Comparison of ENCODE assay signal across 11 mouse cellular contexts in genomic region chr9:50414796-50415340, GRCm38 (mm10).
DNase-seq lines count a peak whose midpoint lies in the region; ATAC-seq and TF ChIP-seq lines count a peak whose summit lies in the region.
"Had no signal": no experiment of that assay in that cellular context is flagged by ENCODE, and none has a peak within 500 bp of the region (broad histone marks: within the 10 kb centered on the region; RNA-seq: fewer than 3 reads in every experiment).

No protein-coding gene starts in this region.

- no peak overlapping the region for H3K27ac ChIP-seq in intestine, postnatal 0 days (ENCODE audit: low read depth, low read length)
- H3K27ac ChIP-seq: embryonic facial prominence, embryonic 15.5 days; limb, embryonic 12.5 days had no signal

- DNase-seq in cerebellum, postnatal 14 days = peak; percentile 85 to 86
- DNase-seq in cerebellum, adult 9-11 months = no peak
- DNase-seq in layer of hippocampus, postnatal 10 days (ENCODE audit: low spot score in 2 of 2) = peak; percentile 31 to 37
- no peak for DNase-seq in layer of hippocampus, adult 9-10 months (ENCODE audit: low spot score)
- DNase-seq in Muller cell, postnatal 12 days (ENCODE audit: inconsistent ontology term) = peak; percentile 9
- peak; percentile 58 for DNase-seq in fat pad, adult 2 months (ENCODE audit: extremely low read depth, low read depth, low spot score)
- DNase-seq: liver, postnatal 0 days had no signal

- no peaks in the 10 kb centered on the region for H3K27me3 ChIP-seq in intestine, postnatal 0 days (replicated peaks; ENCODE audit: control insufficient read depth, insufficient read depth, low read length)
- H3K27me3 ChIP-seq: embryonic facial prominence, embryonic 15.5 days had no signal

- WGBS in intestine, postnatal 0 days = 74% methylated on average over 6 of the region's 6 CpGs

- H3K9me3 ChIP-seq in intestine, postnatal 0 days (ENCODE audit: control insufficient read depth) = no peaks in the 10 kb centered on the region
- H3K9me3 ChIP-seq: embryonic facial prominence, embryonic 15.5 days; limb, embryonic 12.5 days had no signal

- no peak overlapping the region for H3K9ac ChIP-seq in intestine, postnatal 0 days (ENCODE audit: low read depth, low read length)
- H3K9ac ChIP-seq: embryonic facial prominence, embryonic 15.5 days; limb, embryonic 12.5 days; liver, postnatal 0 days had no signal

- no peak for TF ChIP-seq CTCF in intestine, postnatal 0 days (IDR thresholded peaks at IDR 0.05; ENCODE audit: low read depth)

- ATAC-seq in intestine, postnatal 0 days = no peak
- no peak for ATAC-seq in inflammation-experienced regulatory T-cells, adult 6 months
- ATAC-seq: liver, postnatal 0 days had no signal

- no peaks in the 10 kb centered on the region for H3K36me3 ChIP-seq in intestine, postnatal 0 days (ENCODE audit: control insufficient read depth, insufficient read depth)
- H3K36me3 ChIP-seq: embryonic facial prominence, embryonic 15.5 days; limb, embryonic 12.5 days had no signal

- H3K4me3 ChIP-seq in intestine, postnatal 0 days (ENCODE audit: low read depth, low read length) = no peak overlapping the region
- H3K4me3 ChIP-seq: embryonic facial prominence, embryonic 15.5 days; limb, embryonic 12.5 days had no signal

- no peak overlapping the region for H3K4me2 ChIP-seq in intestine, postnatal 0 days (replicated peaks; ENCODE audit: low read depth)
- H3K4me2 ChIP-seq: embryonic facial prominence, embryonic 15.5 days; limb, embryonic 12.5 days had no signal

- H3K4me1 ChIP-seq in intestine, postnatal 0 days (replicated peaks; ENCODE audit: control insufficient read depth, insufficient read depth, low read length) = no peaks in the 10 kb centered on the region
- H3K4me1 ChIP-seq: embryonic facial prominence, embryonic 15.5 days; limb, embryonic 12.5 days had no signal

Comparison
In these comparisons a context has a peak if more than half of its experiments do, and no peak if none do; other contexts are left out.
1. DNase-seq: peak in cerebellum, postnatal 14 days (2 of 2), layer of hippocampus, postnatal 10 days (2 of 2), Muller cell, postnatal 12 days (single experiment) and fat pad, adult 2 months (single experiment); none in cerebellum, adult 9-11 months (single experiment) and layer of hippocampus, adult 9-10 months (single experiment).